Mouse (Mus musculus): ENCODE results near the gene Chrng.

Chrng gene

DNA sequence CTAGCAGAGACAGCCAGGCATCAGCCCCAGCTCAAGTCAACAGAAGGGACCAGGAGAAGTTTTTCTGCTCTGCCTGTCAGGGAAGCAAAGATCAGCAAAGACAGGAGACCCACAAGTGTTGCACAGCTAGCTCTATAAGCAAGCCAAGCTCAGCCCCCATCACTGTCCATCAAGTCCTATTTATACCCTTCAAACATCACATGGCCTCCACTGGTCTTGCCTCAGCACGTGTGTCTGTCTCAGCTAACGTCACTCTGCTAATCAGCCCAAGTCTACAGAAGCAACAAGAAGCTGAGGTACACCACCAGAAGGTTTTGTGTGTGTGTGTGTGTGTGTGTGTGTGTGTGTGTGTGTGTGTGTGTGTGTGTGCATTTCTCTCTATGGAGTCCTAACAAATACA lies 3.6 kb upstream of the Chrng start:
- DNase-seq, result no peak

GRCm38 (mm10) chr1:87201848-87202247 lies 2.6 kb upstream of the Chrng start:
- DNase-seq, result no peak

- no peak for DNase-seq
Observed at GRCm38 (mm10) chr1:87203779-87204178, 678 bp upstream of the Chrng start.

- peak in 1 of 2 experiments; percentile 23 for DNase-seq
Observed at GRCm38 (mm10) chr1:87205038-87205437, 581 bp downstream of the Chrng start.

- DNase-seq, result no peak
Observed at GRCm38 (mm10) chr1:87205502-87205901, 1.0 kb downstream of the Chrng start.

DNA sequence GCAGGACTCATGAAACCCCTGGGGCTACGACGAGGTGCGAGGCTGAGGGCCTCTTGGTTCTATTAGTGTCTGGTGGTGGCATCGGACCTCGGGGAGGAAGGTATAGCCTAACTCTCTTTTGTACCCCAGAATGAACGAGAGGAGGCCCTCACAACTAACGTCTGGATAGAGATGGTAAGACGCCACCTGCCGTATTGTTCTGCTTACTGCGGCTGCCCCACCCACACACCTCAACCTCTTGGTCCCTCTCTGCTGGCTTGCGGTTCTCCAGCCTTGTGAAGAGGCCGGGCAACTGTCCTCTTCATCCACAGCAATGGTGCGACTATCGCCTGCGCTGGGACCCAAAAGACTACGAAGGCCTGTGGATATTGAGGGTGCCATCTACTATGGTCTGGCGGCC lies 1.9 kb downstream of the Chrng start:
- peak in 1 of 2 experiments; percentile 36 for DNase-seq

DNA sequence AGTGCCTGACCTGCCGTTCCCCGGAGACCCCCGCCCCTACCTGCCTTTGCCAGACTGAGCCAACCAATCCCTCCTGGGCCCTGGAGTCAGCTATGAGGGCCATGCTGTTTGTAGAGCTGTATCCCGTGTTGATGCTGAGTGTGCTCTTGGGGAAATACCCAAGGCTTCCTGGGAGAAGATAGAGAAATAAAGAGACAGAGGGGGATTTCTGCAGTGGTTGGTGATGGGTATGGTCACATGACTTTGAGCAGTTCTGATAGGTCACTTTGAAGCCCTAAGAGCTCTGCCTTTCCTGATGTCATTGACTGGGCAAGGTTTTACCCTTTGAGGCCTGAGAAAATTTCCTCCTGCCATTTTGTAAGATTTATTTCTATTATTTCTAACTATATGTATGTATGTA lies 7.0 kb downstream of the Chrng start:
- peak in 1 of 2 experiments; percentile 28 for DNase-seq

DNA sequence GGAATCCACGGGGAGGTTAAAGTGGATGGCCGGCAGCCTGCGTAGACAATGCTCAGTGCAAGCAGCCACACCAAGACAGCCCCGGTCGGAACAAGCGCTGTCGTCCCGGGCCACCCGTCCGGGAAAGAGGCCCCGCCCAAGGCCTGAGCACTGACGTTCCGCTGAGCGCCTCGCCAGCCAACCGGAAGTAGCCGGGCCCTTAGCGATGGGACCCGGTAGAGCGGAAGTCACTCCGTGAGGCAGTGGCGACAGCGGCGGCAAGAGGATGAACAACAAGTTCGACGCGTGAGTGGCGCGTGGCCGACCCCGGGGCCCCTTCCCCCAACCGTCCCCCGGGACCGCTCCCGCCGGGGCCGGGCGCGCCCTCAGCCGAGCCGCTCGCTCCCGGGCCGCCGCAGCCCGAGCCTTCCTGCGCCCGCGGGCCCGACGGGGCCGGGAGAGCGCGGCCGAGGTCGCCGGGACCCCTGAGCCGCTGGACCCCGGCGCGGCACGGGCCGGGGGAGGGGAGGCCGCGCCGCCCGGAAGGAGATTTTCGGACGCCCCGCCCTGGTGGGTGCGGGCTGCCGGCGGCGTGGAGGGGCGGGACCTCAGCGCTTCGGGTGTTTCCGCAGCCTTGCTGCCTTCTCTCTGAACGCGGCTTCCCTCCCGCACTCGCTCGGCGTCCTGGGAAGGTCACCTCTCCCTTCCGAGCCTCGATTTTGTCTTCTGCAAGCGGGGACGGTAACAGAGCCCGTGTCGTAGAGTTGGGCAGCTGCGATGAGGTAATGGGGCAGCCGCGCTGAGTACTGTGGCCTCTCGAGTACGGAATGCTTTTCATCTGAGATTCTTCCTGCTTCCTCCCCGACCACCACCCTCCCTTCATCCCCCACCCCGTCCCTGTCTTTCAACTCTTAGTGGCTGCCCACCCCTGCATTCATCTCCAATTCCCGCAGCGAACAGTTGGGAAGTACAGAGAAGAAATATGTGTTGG lies 9.6 kb downstream of the Chrng start, which contains the start of gene Eif4e2:
TSS of gene Eif4e2 (plus strand) at position 180 of the 970 bp plus-strand sequence.
- peak; percentile 94 to 98 for DNase-seq

- DNase-seq, result no peak
Observed at GRCm38 (mm10) chr1:87214748-87215147, 10.3 kb downstream of the Chrng start.

- DNase-seq, result peak; percentile 15 to 54
Observed at GRCm38 (mm10) chr1:87217938-87218337, 13.5 kb downstream of the Chrng start.

DNA sequence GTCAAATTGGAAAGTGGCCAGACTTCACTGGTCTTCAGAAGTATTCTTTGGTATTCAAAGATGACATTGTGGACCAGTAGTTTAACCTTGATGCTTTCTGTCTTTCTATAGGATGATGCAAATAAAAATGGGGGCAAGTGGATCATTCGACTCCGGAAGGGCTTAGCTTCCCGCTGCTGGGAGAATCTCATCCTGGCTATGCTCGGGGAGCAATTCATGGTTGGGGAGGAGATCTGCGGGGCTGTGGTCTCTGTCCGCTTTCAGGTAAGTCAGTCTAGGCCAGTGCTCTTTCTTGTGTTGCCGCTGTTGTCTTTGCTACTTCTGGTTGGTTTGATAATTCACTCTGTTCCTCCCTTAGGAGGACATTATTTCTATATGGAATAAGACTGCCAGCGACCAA lies 21.3 kb downstream of the Chrng start:
- no peak for DNase-seq

GRCm38 (mm10) chr1:87226409-87227159 lies 22.1 kb downstream of the Chrng start:
- no peak for DNase-seq

- no peak for DNase-seq
Observed at GRCm38 (mm10) chr1:87227160-87227550, 22.7 kb downstream of the Chrng start.

- DNase-seq, result peak in 1 of 2 experiments; percentile 25
Observed at GRCm38 (mm10) chr1:87230606-87231005, 26.1 kb downstream of the Chrng start.

DNA sequence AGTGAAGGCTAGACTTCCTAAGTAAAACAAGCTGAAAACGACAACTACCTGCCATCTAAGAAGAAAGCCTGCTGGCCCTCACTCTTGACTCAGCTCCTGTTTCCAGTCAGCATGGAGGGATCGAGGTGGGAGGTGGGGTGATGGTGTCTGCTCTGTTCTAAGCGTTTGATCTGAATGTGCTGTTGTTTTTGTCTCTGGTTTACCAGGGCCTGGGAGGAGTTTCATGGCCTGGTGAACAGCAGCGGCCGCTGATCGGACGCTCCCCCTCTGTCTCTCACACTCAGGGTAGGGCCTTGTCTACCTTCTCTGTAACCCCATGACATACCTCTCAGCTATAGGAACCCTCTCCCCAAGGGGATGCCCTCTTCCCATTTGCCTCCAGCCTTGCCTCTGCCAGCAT lies 27.7 kb downstream of the Chrng start:
- DNase-seq, result no peak

DNA sequence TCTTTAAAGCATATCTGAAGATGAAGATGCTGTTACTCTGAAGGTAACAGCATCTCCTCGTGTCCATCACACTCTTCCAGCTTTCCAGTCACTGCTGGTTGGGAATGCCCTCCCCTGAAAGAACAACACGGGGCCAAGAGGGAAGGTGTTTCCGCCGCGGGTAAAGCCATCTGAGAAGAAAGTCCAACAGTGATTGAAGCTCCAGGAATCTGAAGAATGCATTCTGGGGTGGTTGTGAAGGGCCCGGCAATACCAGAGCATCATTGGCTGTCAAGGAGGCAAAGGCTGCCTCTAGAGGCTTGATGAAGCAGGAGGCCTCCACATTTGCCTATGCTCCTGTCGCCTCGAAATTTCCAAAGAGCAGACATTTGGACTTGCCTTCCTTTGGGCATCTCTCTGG lies 34.6 kb downstream of the Chrng start:
- DNase-seq, result no peak

DNA sequence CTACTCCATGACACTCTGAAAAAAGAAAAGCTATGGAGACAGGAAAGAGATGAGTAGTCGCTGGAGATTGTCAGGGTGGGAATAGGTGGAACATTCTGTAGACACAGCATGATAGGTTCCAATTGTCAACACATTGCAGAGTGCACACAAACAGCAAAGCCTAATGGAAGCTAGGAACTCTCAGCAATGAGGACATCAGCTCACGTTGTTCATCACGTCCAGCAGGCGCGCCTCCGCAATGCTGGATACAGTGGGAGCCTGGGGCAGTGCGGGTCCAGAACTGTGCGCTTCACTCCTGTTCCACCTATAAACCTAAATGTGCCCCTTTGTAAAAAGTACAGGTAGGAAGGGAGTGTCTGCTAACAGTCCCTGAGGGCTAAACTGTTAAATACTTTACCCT lies 38.6 kb downstream of the Chrng start:
- DNase-seq, result no peak

DNA sequence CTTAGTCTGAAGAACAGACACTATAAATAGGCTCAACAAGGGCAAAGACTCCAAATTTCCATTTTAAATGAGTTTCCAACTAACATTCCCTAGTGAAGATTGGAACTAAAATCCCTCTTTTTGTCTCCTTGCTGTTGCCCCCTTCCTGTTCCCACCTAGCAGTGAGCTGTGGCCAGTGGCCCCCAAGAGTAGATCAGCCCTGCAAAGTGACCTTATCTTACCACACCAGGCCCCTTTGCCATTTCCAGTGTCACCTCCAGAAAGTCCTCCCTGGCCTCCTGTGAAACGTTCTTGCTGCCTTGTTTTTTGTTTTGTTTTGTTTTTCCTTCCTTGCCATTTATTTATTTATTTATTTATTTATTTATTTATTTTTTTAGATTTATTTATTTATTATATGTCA lies 41.0 kb downstream of the Chrng start:
- DNase-seq, result no peak

DNA sequence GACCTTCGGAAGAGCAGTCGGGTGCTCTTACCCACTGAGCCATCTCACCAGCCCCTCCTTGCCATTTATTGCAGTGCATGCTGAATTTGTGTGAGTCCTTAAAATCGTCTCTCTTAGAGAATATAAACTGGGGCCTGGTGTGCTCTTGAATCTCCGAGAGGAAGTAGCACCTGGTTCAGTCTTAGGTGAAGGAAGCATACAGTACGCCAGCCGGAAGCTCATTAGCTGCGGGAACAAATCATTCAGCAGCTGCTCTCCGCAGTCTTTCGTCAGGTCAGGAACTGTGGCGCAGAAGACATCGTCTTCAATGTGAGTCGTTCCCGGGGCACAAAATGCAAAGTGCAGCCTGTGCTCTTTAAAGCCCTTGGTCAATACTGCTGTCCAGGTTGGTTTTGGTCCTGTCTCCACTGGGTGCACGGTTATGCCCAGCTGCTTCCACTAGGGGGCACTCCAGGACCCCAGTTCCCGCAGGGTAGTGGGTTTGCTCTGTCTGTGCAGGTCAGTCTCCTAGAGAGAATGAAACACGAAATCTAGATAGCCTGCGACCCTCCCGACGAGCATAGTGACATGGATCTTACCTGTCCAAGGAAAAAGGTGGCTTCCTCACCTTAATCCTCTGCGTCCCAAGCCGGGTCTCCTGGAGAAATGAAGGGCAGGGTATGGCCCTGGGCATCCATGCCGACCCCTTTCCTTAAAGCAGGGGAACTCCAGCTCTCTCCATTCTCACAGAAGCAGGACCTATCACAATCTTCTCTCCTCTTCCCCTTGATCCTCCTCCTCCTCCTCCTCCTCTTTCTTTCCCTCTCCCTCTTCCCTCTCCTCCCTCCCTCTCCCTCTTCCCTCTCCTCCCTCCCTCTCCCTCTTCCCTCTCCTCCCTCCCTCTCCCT lies 41.7 kb downstream of the Chrng start:
- DNase-seq, result peak; percentile 83 to 85

GRCm38 (mm10) chr1:87252040-87252609 lies 47.7 kb downstream of the Chrng start:
- DNase-seq, result no peak

DNA sequence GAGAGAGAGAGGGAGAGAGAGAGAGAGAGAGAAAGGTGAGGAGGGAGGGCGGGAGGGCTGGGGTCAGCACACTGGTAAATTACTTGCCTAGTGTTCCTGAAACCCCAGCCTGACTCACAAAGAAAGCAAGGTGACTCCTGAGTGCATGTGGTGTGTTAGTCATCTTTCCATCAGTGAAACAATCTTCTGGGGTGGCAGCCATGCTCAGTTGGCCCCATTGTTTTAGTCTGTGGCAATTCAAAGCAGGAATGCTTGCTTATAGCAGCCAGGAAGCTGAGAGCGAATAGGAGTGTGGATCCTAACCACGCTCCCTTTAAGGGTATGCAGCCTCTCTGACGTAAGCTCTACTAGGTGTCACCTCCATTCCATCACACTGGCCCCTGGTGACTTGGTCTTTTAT lies 50.7 kb downstream of the Chrng start:
- no peak for DNase-seq

DNA sequence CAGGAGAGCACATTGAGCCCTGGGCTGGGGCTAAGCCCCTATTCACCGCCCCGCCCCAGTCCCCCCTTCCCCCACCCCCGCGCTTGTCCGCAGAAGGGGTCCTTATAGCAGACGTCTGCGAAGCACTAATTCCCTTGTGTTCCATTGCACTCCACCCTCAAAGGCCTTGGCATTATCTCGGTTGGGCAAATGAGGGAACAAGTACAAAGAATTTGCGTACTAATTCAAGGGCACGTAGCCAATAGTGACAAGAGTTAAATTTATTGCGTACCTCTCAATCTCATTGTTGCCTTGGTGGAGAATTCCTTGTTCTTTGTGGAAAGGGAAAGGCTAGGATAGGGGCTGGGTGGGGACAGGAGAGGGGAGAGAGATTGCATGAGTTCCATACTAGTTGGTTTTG lies 53.2 kb downstream of the Chrng start:
- DNase-seq, result no peak
